Mouse (Mus musculus) macrophage (primary cell): ENCODE results near the gene Zfp597. TPM values are rescaled to one million over a fixed set of nuclear protein-coding genes. Genes with fewer than 3 reads are reported as not detected.
"Not testable (repeated sequence)": the region's sequence is repeated elsewhere in the genome, so short reads cannot be mapped to it uniquely, and the experiment has no call there.

Experiments
- H3K27ac ChIP-seq: fragments of 350-480 bp; formaldehyde crosslinking; 2 replicates; pipeline ENCODE4 v1.9.0; 2021
- H3K36me3 ChIP-seq: fragments of 350-480 bp; formaldehyde crosslinking; 2 replicates; pipeline ENCODE4 v1.9.0; 2021; ENCODE audit errors: inconsistent target
- H3K4me3 ChIP-seq: fragments of 350-480 bp; formaldehyde crosslinking; 2 replicates; pipeline ENCODE4 v1.9.0; 2021; ENCODE audit errors: inconsistent target
- H3K79me2 ChIP-seq: fragments of 350-480 bp; formaldehyde crosslinking; 2 replicates; pipeline ENCODE4 v1.9.0; 2021; ENCODE audit errors: inconsistent target
- WGBS: methylation state at CpG from one replicate; pipeline ENCODE4 v1.1.7; 2026; ENCODE audit warnings: inconsistent platforms; ENCODE audit not compliant: missing documents; 5-methylcytosine and 5-hydroxymethylcytosine counted together
- polyA plus RNA-seq: library from polyadenylated mRNA; stranded (reverse); fragments of 250-400 nt; gene quantifications from 3 replicates; pipeline ENCODE4 v1.2.4, GENCODE M21; 2018; ENCODE audit warnings: inconsistent platforms

The Zfp597 gene
- polyA plus RNA-seq, 1 experiment from 2014 or later: 4.2 TPM

DNA sequence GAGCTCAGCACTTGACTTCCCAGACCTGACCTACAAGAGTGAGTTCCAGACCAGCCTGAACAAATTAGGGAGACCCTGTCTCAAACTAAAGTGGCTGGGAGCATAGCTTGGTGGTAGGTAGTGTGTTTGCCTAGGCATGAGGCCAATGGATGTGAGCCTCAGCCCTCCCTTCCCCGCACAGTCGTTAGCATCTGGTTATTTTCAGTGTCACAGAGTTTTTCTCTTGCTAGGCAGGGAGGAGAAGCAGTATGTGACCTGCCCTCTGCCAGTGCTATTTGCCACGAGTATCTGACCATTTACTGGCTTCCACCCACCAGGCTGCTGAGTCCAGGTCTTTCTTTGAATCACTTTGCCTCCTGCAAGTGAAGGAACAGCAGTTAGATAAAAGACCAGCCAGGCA lies 9.4 kb upstream of the Zfp597 start:
- Histone ChIP-seq H3K27ac (peak overlapping the region; percentile 99), H3K4me3 (no peak overlapping the region), H3K36me3 (peaks cover 15% of the 10 kb centered on the region; the same call in 1 of the 2 replicates), H3K79me2 (peaks cover 79% of the 10 kb centered on the region)
- 59% methylated on average over 3 of the region's 3 CpGs for WGBS

DNA sequence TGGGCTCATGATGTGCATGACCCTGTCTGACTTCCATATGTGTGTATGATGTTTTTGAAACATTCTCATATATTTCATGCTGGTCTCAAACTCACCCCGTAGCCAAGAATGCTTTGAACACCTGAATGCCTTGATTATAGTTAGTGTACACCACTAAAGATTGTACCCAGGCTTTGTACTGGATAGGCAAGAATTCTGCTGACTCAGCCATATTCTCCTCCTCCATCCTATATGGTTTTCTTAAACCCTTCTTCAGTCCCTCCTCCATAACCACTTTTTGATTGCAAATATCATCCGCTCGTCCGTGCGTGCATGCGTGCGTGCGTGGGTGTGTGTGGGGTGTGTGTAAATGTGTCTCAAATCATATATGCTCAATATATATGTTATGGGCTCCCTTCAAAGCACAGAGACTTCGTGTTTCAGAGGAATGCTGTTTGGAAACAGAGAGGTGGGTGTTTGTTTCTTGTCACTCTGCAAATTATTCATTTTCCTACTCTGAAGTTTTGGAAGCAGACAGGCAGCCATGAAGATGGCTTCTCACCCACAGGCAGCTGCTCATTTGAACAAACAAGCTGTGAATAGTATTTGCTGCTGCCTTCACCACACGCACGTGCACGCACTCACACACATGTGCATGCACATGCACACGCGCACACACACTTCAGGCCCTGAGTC lies 7.4 kb upstream of the Zfp597 start:
- 93% methylated on average over 14 of the region's 14 CpGs for WGBS
- H3K36me3 ChIP-seq: no peaks in the 10 kb centered on the region
- H3K27ac ChIP-seq: no peak overlapping the region
- peaks cover 87% of the 10 kb centered on the region for H3K79me2 ChIP-seq
- no peak overlapping the region for H3K4me3 ChIP-seq

DNA sequence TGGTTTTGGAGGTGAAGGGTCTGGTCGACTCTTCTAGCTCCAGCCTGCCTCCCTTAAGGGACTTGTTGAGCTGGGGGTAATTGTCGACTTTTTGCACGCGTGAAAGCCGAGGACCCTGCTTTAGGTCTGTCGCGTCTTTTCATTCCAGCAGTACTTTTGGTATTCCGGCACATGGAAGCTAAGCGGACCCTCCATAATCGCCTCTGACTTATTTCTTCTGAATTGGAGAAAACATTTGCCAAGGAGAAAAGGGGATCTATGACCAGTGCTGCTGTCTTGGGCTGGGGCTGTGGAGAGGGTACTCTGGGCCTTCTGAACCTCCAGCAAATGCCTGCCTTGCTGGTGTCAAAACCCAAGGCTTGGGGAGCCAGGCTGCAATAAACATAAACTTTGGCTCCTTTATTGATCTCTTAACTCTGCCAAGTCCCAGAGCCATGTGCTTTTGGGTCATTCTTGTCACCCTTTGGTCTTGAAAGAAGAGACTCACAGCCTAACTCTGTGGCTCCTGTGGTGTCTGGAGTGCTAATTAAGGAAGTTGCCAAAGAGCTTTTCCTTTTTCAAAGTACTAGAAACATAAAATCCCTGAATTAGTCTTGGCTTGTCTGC lies 807 bp upstream of the Zfp597 start:
- Histone ChIP-seq H3K79me2 (peaks cover 94% of the 10 kb centered on the region), H3K27ac (peak overlapping the region; percentile 73), H3K36me3 (no peaks in the 10 kb centered on the region), H3K4me3 (peak overlapping the region; percentile 80)
- WGBS: 2% methylated on average over 10 of the region's 10 CpGs

DNA sequence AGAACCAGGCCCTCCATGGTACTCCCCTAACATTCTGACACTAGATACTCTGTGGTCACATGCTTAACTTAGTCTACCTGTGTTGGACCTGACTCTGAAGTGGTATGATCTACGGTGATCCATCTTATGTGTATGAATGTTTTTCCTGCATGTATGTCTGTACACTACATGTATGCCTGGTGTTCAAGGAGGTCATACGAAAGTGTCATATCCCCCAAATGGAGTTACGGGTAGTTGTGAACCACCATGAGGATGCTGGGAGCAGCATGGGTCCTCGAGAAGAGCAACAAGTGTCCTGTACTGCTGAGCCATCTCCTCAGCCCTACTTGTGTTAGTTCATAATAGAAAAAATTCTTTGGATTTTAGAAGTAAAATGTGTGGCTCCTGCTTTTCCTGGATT lies 8.0 kb downstream of the Zfp597 start:
- no peak overlapping the region for H3K27ac ChIP-seq
- 96% methylated on average over 4 of the region's 4 CpGs for WGBS
- no peak overlapping the region for H3K4me3 ChIP-seq
- H3K79me2 ChIP-seq: peaks cover 41% of the 10 kb centered on the region; the same call in 1 of the 2 replicates
- no peaks in the 10 kb centered on the region for H3K36me3 ChIP-seq

DNA sequence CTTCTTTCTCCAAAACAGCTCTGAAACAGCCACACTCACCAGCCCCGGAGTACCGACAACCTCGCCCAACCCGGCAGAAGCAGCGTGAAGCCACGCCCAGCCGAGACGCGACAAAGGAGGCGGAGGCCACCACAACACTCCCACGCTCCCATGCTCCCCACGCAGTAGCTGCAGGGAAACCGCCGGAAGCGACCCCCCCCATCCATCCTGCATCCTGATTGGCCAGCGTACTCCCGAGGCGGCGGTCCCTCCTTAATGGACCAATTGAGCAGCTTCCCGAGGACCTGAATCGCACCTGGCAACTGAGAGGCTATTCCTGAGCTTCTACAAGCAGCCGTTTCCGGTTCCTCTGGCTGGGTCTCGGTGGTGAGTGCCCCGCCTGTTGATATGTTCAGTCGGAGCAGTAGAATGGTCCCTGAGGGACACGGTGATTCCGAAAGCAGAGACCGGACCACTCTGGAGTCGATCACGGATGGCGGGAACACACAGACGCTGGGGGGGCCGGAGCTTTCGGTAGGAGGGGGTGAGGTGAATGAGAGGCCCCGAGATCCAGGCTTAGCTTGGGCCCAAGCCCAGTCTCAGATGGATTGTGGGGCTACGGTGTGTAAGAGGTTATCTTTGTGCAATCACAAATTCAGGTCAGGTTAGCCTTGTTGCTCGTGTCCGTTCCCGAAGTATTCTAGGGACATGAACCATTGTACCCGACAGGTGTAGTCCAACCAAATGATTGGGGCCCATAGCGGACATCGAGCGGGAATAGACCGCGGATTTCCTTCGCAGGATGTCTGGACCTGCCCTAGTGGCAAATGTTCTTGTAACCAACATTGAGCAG lies 11.9 kb downstream of the Zfp597 start, which contains the start of gene Naa60:
Naa60 (plus strand) TSS at position 160 of the 832 bp plus-strand sequence.
- 10% methylated on average over 47 of the region's 47 CpGs for WGBS
- H3K27ac ChIP-seq: no peak within 1 kb of the TSS
- H3K4me3 ChIP-seq: peak within 1 kb of the TSS; percentile 48
- peaks cover 6% of the 10 kb centered on the region; the same call in 1 of the 2 replicates for H3K79me2 ChIP-seq
- H3K36me3 ChIP-seq: no peaks in the 10 kb centered on the region

DNA sequence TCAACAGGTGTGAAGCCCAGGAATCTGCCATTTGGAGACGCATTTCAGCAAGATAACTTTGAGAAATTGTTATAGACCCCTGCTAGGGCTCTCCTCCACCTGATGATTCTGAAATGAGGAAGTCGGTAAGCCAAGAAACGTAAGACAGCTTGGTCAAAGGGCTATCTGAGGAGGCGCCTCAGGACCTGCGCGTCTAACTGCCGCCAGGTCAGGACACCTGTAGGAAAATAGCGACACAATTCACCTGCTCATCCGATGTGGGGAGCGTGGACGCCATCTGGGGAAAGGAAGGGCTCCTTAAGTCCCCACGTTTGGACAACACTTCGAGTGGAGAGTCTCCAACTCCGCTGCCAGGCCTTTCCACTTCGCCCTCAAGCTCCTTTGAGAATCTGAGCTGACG lies 12.5 kb downstream of the Zfp597 start:
- peak overlapping the region; percentile 48 for H3K4me3 ChIP-seq
- no peak overlapping the region for H3K27ac ChIP-seq
- WGBS: 7% methylated on average over 16 of the region's 16 CpGs
- no peaks in the 10 kb centered on the region for H3K36me3 ChIP-seq
- peaks cover 3% of the 10 kb centered on the region; the same call in 1 of the 2 replicates for H3K79me2 ChIP-seq

DNA sequence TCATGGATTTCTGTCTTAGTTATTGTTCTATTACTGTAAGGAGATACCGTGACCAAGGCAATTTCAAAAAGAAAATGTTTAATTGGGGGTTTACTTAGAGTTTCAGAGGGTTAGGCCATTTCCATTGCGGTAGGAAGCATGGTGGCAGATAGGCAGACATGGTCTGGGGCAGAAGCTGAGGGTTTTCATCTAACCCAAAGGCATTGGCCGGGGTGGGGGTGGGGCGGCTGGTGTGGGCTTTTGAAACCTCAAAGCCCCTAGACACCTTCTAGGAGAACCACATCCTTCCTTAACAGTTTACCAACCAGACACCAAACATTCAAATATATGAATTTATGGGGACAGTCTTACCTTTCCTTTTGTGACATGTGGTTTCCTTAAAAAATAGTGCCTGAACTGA lies 25.1 kb downstream of the Zfp597 start:
- Histone ChIP-seq H3K27ac (no peak overlapping the region), H3K4me3 (no peak overlapping the region), H3K79me2 (no peaks in the 10 kb centered on the region), H3K36me3 (peaks cover 14% of the 10 kb centered on the region; the same call in 1 of the 2 replicates)
- WGBS: 90% methylated on average over 1 of the region's 4 CpGs

DNA sequence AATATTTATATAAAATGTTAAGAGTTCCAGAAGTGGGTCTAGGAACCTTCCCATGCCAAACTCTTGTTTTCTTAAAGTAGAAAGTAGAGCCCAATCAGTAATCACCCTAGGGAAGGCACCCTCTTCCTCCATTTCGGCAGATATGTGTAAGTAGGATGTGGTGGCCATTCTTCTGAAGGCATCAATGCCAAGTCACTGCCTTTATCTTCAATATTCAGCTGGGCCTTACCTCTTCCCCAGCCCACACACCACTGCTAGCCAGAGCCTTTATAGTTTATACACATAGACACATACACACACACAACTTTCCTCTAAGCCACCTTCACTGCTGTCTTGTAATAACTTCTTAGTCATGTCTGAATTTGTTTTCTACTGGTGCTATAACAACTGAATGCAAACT lies 28.6 kb downstream of the Zfp597 start:
- no peaks in the 10 kb centered on the region for H3K79me2 ChIP-seq
- no peak overlapping the region for H3K27ac ChIP-seq
- 70% methylated on average over 1 of the region's 1 CpGs for WGBS
- peaks cover 6% of the 10 kb centered on the region; the same call in 1 of the 2 replicates for H3K36me3 ChIP-seq
- no peak overlapping the region for H3K4me3 ChIP-seq

DNA sequence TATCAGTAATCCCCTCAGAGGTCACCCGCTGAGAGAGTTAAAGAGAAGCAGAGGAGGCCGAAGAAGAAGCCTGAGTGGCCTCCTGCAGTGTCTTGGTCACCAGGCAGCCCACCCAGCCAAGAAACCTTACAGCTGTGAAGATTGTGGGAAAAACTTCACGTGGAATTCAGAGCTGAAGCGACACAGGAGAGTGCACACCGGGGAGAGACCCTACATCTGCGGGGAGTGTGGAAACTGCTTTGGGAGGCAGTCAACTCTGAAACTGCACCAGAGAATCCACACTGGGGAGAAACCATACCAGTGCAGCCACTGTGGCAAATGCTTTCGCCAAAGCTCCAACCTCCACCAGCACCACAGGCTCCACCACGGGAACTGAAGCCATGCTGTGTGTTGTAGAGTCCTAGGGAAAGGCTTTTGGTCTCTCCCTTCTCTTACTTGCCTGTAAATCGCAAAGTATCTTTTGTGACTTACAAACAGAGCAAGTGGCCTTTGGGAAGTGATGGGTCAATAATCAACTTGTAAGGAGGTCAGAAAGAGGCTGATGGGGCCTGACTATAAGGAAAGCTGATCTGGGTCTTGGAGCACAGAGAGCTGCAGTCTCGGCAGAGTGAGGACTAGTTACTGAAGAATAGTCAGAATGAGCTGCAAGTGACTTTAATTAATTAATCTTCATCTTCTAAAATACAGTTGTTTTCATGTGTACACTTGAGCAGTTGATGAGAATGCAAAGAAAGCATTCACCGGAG lies 29.8 kb downstream of the Zfp597 start:
- Histone ChIP-seq H3K36me3 (no peaks in the 10 kb centered on the region), H3K4me3 (no peak overlapping the region), H3K79me2 (no peaks in the 10 kb centered on the region), H3K27ac (no peak overlapping the region)
- 99% methylated on average over 8 of the region's 11 CpGs for whole genome bisulfite sequencing

DNA sequence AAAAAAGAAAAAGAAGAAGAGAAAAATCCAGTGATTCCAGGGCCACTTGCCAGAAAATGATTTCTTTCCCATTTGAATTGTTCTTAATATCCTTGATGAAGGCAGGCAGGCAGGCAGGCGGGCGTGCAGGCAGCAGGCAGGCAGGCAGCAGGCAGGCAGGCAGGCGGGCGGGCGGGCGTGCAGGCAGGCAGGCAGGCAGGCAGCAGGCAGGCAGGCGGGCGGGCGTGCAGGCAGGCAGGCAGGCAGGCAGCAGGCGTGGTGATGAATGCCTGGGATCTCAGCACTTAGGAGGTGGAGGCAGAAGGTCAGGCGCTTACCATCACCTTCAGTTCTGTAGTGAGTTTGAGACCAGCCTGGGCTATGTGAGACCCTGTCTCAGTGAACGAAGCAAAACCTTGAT lies 31.8 kb downstream of the Zfp597 start:
- H3K36me3 ChIP-seq: no peaks in the 10 kb centered on the region
- H3K4me3 ChIP-seq: no peak overlapping the region
- H3K27ac ChIP-seq: no peak overlapping the region
- WGBS: 94% methylated on average over 7 of the region's 12 CpGs
- H3K79me2 ChIP-seq: no peaks in the 10 kb centered on the region

DNA sequence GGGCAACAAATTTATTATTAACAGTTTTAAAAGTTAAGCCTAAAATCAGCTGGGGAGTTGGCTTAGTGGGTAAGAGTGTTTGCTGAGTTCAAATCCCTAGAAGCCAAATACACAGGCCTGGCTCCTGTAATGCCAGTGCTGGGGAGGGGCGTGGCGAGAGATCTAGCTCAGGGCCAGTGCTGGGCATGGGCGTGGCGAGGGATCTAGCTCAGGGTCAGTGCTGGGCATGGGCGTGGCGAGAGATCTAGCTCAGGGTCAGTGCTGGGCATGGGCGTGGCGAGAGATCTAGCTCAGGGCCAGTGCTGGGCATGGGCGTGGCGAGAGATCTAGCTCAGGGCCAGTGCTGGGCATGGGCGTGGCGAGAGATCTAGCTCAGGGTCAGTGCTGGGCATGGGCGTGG lies 33.1 kb downstream of the Zfp597 start:
- H3K79me2 ChIP-seq: not testable (repeated sequence)

DNA sequence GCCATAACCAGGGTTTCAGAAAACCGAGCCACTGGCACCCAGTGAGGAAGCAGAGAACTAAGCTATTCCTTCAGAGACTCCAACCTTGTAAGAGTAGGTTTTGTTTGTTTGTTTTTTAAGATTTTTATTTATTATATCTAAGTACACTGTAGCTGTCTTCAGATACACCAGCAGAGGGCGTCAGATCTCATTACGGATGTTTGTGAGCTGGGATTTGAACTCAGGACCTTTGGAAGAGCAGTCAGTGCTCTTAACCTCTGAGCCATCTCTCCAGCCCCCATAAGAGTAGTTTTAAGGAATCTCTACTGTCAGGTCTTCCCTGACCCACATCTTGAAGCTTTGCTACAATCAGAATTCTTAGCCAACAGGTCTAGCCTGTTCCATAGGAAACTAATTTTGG lies 35.9 kb downstream of the Zfp597 start:
- Histone ChIP-seq H3K36me3 (no peaks in the 10 kb centered on the region), H3K27ac (no peak overlapping the region), H3K4me3 (no peak overlapping the region), H3K79me2 (no peaks in the 10 kb centered on the region)
- WGBS: 88% methylated on average over 3 of the region's 3 CpGs

More for the DNA sequence above, 33.1 kb downstream of the Zfp597 start:
- H3K4me3 ChIP-seq, H3K27ac ChIP-seq, H3K36me3 ChIP-seq: not testable (repeated sequence)
- 94% methylated on average over 11 of the region's 13 CpGs for WGBS

DNA sequence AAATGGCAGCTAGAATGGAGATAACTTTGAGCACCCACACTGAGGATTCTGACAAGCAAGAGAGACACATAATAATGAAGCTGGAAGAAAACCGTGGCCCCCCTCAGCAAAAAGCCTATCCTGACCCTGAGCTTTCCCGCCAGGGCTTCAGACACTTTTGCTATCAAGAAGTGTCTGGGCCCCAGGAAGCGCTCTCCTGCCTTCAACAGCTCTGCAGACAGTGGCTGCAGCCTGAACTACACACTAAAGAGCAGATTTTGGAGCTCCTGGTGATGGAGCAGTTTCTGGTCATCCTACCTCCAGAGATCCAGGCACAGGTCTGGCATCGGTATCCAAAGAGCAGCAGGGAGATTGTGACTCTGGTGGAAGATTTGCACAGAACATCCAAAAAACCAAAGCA lies 36.5 kb downstream of the Zfp597 start:
- H3K4me3 ChIP-seq: peak overlapping the region; percentile 59; the same call in 1 of the 2 replicates
- no peak overlapping the region for H3K27ac ChIP-seq
- WGBS: 93% methylated on average over 4 of the region's 4 CpGs
- no peaks in the 10 kb centered on the region for H3K36me3 ChIP-seq
- no peaks in the 10 kb centered on the region for H3K79me2 ChIP-seq
